Mouse (Mus musculus): Measurements from ENCODE around the gene Srp72. TPM values are rescaled to one million over a fixed set of nuclear protein-coding genes. Genes with fewer than 3 reads are reported as not detected.
"Not testable (repeated sequence)": the region's sequence is repeated elsewhere in the genome, so short reads cannot be mapped to it uniquely, and the experiment has no call there.

Srp72 gene
- polyA plus RNA-seq, 1 experiment, result 3.4 TPM

DNA sequence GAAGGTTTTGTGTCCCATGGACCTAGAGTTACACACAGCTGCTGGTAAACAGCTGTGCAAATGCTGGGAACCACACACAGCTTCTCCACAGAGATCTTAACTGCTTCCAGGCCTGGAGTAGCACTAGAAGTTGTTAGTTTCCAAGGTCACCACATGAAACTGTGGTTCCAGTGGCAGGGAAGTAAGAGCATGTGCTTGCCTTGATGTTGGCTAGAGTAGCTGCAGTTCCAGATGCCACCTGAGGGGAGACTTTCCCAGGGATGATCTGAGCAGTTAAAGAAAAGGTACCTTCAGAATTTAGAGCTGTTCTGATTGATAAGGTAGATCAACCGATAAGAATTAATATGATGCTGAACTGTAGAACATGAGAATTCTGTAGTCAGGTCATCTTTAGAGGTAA, 16.5 kb upstream of the Srp72 start:
- H3K27me3 ChIP-seq (ENCODE audit: control insufficient read depth), result no peaks in the 10 kb centered on the region
- no peaks in the 10 kb centered on the region for H3K9me3 ChIP-seq (ENCODE audit: control insufficient read depth, low read length)
- peaks cover 91% of the 10 kb centered on the region for H3K36me3 ChIP-seq (ENCODE audit: control insufficient read depth)
- TF ChIP-seq GATA1 (IDR thresholded peaks at IDR 0.05; ENCODE audit: low read length) (no peak), TAL1 (IDR thresholded peaks at IDR 0.05; ENCODE audit: low read length) (no peak)
- H3K4me1 ChIP-seq (ENCODE audit: control insufficient read depth), result peaks cover 20% of the 10 kb centered on the region
- H3K4me3 ChIP-seq (replicated peaks), result no peak overlapping the region

DNA sequence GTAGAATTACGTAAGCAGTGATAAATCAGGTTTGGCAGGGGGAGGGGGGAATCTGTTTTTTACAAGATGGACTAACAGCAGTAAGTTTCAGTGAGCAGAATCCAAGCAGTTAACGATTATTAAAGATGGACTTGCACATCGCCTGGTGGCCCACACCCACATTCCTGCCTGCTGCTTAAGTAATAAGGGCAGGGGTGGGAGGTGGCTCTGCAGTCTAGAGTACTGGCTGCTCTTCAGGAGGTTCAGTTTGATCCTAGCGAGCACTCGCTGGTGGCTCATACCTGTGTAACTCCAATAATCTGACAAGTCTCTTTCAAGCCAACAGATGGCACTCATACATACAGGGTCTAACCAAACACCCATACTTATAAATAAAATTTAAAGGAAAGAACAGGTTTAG, 14.9 kb upstream of the Srp72 start:
- no peak overlapping the region for H3K4me3 ChIP-seq (replicated peaks)
- H3K9me3 ChIP-seq (ENCODE audit: control insufficient read depth, low read length), result no peaks in the 10 kb centered on the region
- peaks cover 8% of the 10 kb centered on the region for H3K4me1 ChIP-seq (ENCODE audit: control insufficient read depth)
- TF ChIP-seq TAL1 (IDR thresholded peaks at IDR 0.05; ENCODE audit: low read length), result no peak
- TF ChIP-seq GATA1 (IDR thresholded peaks at IDR 0.05; ENCODE audit: low read length), result no peak
- H3K36me3 ChIP-seq (ENCODE audit: control insufficient read depth), result peaks cover 98% of the 10 kb centered on the region
- no peaks in the 10 kb centered on the region for H3K27me3 ChIP-seq (ENCODE audit: control insufficient read depth)

DNA sequence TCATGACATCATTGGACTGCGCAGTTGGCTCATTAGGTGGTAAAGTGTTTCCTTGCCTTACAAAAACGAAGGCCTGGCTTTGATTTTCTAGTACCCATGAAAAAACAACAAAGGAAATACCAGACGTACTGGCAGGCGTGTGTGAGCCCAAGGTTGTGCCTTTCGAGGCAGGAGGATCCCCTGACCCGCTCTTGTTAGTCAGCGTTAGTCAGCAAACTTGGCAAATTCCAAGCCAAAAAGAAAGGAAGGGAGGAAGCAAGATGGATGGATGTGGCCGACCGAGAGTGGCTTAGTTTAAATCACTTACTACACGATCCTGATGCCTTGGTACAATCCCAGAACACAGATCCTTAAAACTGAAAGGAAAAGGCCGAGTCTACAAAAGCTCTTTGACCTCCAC, 11.9 kb upstream of the Srp72 start:
- H3K4me1 ChIP-seq (ENCODE audit: control insufficient read depth), result no peaks in the 10 kb centered on the region
- no peaks in the 10 kb centered on the region for H3K27me3 ChIP-seq (ENCODE audit: control insufficient read depth)
- no peaks in the 10 kb centered on the region for H3K9me3 ChIP-seq (ENCODE audit: control insufficient read depth, low read length)
- H3K4me3 ChIP-seq (replicated peaks), result no peak overlapping the region
- no peak for TF ChIP-seq TAL1 (IDR thresholded peaks at IDR 0.05; ENCODE audit: low read length)
- no peak for TF ChIP-seq GATA1 (IDR thresholded peaks at IDR 0.05; ENCODE audit: low read length)
- peaks cover 97% of the 10 kb centered on the region for H3K36me3 ChIP-seq (ENCODE audit: control insufficient read depth)

DNA sequence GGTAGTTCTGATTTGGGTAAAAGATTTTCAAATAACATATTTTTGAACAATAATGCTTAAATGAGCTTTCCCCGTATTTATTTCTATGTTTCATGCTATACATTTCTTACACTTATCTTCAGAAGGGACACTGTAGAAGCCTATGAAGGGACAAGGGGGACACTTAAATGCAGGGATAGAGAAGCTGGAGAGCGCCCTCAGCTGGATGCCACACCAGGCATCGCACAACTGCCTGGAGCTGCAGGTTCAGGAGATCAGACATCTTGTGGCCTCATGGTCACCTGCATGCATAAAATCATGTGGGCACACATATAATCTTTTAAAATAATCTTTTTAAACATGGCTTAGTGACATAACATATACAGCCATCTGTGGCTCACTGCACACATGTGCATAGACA, 9.8 kb upstream of the Srp72 start:
- TF ChIP-seq TAL1 (IDR thresholded peaks at IDR 0.05; ENCODE audit: low read length) (no peak), GATA1 (IDR thresholded peaks at IDR 0.05; ENCODE audit: low read length) (no peak)
- H3K9me3 ChIP-seq (ENCODE audit: control insufficient read depth, low read length), result no peaks in the 10 kb centered on the region
- H3K36me3 ChIP-seq (ENCODE audit: control insufficient read depth), result peaks cover 98% of the 10 kb centered on the region
- no peaks in the 10 kb centered on the region for H3K4me1 ChIP-seq (ENCODE audit: control insufficient read depth)
- H3K4me3 ChIP-seq (replicated peaks), result no peak overlapping the region
- H3K27me3 ChIP-seq (ENCODE audit: control insufficient read depth), result no peaks in the 10 kb centered on the region

DNA sequence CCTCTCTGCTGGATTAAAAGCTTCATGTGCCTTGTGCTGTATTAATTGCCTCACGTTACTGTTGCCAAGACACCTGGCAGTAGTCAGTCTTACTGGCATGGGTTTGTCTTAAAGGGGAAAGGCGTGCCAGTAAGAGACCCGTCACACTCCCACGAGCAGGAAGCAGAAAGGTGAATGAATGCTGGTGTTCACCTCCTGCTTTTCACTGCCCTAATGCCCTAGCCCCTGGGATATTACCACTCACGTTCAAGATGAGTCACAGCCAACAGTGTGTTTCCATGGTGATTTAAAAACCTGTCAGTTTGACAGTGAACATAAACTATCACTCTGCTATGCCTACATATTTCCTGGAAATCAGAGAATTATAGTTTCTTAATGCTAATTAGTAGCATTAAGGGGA, 5.2 kb upstream of the Srp72 start:
- no peak for TF ChIP-seq GATA1 (IDR thresholded peaks at IDR 0.05; ENCODE audit: low read length)
- no peaks in the 10 kb centered on the region for H3K9me3 ChIP-seq (ENCODE audit: control insufficient read depth, low read length)
- no peaks in the 10 kb centered on the region for H3K27me3 ChIP-seq (ENCODE audit: control insufficient read depth)
- peaks cover 9% of the 10 kb centered on the region for H3K4me1 ChIP-seq (ENCODE audit: control insufficient read depth)
- H3K36me3 ChIP-seq (ENCODE audit: control insufficient read depth), result peaks cover 80% of the 10 kb centered on the region
- no peak overlapping the region for H3K4me3 ChIP-seq (replicated peaks)

DNA sequence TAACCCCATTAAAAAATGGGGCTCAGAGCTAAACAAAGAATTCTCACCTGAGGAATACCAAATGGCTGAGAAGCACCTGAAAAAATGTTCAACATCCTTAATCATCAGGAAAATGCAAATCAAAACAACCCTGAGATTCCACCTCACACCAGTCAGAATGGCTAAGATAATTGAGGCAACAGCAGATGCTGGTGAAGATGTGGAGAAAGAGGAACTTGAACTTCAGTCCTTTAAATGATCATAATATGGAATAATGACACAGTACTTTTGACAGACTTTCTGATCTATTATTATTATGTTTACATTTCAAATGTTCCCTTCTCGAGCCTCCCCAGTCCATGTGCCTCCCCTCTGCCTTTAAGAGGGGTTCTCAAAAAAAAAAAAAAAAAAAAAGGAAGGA, 3.4 kb upstream of the Srp72 start:
- not testable (repeated sequence) for H3K27me3 ChIP-seq (ENCODE audit: control insufficient read depth); H3K9me3 ChIP-seq (ENCODE audit: control insufficient read depth, low read length); H3K4me3 ChIP-seq (replicated peaks)
- Histone ChIP-seq H3K36me3 (ENCODE audit: control insufficient read depth) (peaks cover 63% of the 10 kb centered on the region), H3K4me1 (ENCODE audit: control insufficient read depth) (peaks cover 22% of the 10 kb centered on the region)

DNA sequence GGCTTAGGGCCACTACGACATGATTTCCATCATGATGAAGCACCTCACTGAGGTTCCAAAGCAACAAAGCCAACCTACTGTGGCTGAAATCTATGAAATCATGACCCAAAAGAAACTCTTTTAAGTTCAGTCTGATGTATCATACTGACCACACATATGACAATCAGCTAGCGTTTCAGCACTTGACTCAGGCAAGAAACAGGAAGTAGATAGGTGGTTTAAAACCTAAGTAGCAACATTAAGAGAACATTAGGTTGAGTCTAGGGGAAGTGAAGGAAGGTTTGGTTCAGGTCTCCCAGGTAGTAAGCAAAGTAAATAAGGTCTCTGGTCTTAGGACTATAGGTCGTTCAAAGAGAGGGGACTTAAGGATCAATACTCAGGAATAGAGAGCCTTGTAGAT, 995 bp upstream of the Srp72 start:
- Histone ChIP-seq H3K4me3 (replicated peaks) (peak overlapping the region; percentile 97), H3K36me3 (ENCODE audit: control insufficient read depth) (peaks cover 59% of the 10 kb centered on the region), H3K9me3 (ENCODE audit: control insufficient read depth, low read length) (no peaks in the 10 kb centered on the region), H3K4me1 (ENCODE audit: control insufficient read depth) (peaks cover 25% of the 10 kb centered on the region), H3K27me3 (ENCODE audit: control insufficient read depth) (no peaks in the 10 kb centered on the region)
- TF ChIP-seq GATA1 (IDR thresholded peaks at IDR 0.05; ENCODE audit: low read length) (no peak), TAL1 (IDR thresholded peaks at IDR 0.05; ENCODE audit: low read length) (no peak)

DNA sequence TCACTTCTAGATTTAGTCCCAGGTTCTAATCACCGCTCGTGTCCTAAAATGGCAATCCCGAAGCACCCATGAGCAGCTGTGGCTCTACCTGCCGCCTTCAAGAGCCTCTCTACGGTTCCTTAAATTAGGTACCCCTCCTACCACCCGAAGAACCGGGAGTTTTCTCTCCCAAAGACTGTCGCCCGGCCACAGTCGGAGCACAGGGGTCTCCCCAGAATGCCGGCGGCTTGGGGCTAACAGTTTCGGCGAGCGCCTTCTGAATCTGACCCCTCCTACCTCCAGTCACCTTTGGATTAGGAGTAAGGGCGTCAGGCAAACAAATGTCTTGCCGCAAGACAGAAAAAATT, 303 bp upstream of the Srp72 start:
- Histone ChIP-seq H3K27me3 (ENCODE audit: control insufficient read depth) (no peaks in the 10 kb centered on the region), H3K4me3 (replicated peaks) (peak overlapping the region; percentile 97), H3K9me3 (ENCODE audit: control insufficient read depth, low read length) (no peaks in the 10 kb centered on the region), H3K4me1 (ENCODE audit: control insufficient read depth) (peaks cover 25% of the 10 kb centered on the region), H3K36me3 (ENCODE audit: control insufficient read depth) (peaks cover 58% of the 10 kb centered on the region)
- TF ChIP-seq GATA1 (IDR thresholded peaks at IDR 0.05; ENCODE audit: low read length), result no peak
- TF ChIP-seq TAL1 (IDR thresholded peaks at IDR 0.05; ENCODE audit: low read length), result no peak

DNA sequence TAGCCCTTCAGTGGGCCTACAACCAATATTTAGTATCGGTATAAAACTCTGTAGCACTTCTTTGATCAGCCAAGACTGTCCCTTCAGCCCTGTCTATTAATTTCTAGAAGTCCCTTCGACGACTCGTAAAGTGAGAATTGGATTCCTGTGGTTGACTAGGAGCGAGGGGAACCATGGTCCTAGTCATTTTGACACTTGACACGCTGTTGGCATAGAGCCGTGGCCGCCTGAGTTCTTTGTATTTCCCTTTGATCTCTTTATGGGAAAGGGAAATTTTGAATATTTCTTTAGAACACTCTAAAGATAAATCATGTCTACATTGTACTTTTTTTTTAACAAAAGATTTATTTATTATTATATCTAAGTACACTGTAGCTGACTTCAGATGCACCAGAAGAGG, 1.3 kb downstream of the Srp72 start:
- Histone ChIP-seq H3K36me3 (ENCODE audit: control insufficient read depth) (peaks cover 59% of the 10 kb centered on the region), H3K4me3 (replicated peaks) (peak overlapping the region; percentile 97), H3K9me3 (ENCODE audit: control insufficient read depth, low read length) (no peaks in the 10 kb centered on the region), H3K27me3 (ENCODE audit: control insufficient read depth) (no peaks in the 10 kb centered on the region), H3K4me1 (ENCODE audit: control insufficient read depth) (peaks cover 25% of the 10 kb centered on the region)
- no peak for TF ChIP-seq TAL1 (IDR thresholded peaks at IDR 0.05; ENCODE audit: low read length)
- TF ChIP-seq GATA1 (IDR thresholded peaks at IDR 0.05; ENCODE audit: low read length), result no peak

DNA sequence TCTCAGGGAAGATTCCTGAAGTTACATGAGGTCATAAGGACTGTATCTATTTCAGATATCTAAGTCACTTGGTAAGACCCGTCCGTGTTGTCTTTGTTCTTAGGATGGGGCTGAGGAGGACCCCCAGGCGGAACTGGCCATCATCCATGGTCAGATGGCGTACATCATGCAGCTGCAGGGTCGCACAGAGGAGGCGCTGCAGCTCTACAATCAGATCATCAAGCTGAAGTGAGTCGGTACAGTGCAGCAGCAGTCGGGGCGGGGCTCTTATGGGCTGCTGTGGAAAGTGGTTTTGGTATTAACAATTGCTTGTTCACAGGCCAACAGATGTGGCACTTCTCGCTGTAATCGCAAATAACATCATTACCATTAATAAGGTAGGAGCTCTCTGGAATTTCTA, 9.5 kb downstream of the Srp72 start:
- Histone ChIP-seq H3K9me3 (ENCODE audit: control insufficient read depth, low read length) (no peaks in the 10 kb centered on the region), H3K4me1 (ENCODE audit: control insufficient read depth) (no peaks in the 10 kb centered on the region), H3K27me3 (ENCODE audit: control insufficient read depth) (no peaks in the 10 kb centered on the region), H3K4me3 (replicated peaks) (no peak overlapping the region), H3K36me3 (ENCODE audit: control insufficient read depth) (peaks cover 90% of the 10 kb centered on the region)
- no peak for TF ChIP-seq TAL1 (IDR thresholded peaks at IDR 0.05; ENCODE audit: low read length)
- no peak for TF ChIP-seq GATA1 (IDR thresholded peaks at IDR 0.05; ENCODE audit: low read length)

Data from erythroblast, embryonic 14.5 days (primary cell).